Mouse (Mus musculus) heart, adult 11 months (tissue): ENCODE results near the gene Gm18596.

ENCODE experiments used
- DNase-seq: peaks from one replicate; pipeline ENCODE4 v3.0.0; 2022

The Gm18596 gene

GRCm38 (mm10) chr10:77709831-77710230 is 32.6 kb downstream of the Gm18596 start:
- no peak for DNase-seq

DNA sequence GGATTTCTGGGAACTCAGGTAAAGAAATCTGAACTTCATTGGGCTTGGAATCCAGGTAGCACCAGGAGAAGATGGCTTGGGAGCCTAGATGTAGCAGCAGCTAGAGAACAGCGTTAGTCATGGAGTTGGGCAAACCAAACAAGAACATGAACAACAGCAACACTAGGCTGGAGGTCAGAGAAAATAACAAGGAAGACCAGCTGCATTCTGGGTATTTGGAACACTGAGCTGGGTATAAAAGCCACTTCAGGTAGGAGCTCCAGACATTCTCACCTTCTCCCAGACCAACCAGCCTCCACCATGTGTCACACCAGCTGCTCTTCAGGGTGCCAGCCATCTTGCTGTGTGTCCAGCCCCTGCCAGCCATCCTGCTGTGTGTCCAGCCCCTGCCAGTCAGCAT is 36.1 kb downstream of the Gm18596 start, which contains the start of gene Gm10272:
Gene Gm10272, plus strand, starts transcription at position 301 of the 400 bp plus-strand sequence.
- no peak for DNase-seq

- no peak for DNase-seq
These were observed 45.3 kb downstream of the Gm18596 start, which contains the start of gene Gm9508 for GRCm38 (mm10) chr10:77697133-77697532. Gm9508 (minus strand) TSS chr10:77697233.
